8 mouse cellular contexts compared by ENCODE assay signal in genomic region chr2:92058469-92058868, GRCm38 (mm10). TPM values are rescaled to one million over a fixed set of nuclear protein-coding genes. Genes with fewer than 3 reads are reported as not detected.
DNase-seq lines count a peak whose midpoint lies in the region; ATAC-seq and TF ChIP-seq lines count a peak whose summit lies in the region.

No protein-coding gene starts in this region.

- peak overlapping the region; percentile 44; the same call in 1 of the 2 replicates for H3K27ac ChIP-seq in MEL (ENCODE audit: control insufficient read depth, low read depth, low read length)
- peak overlapping the region; percentile 93 for H3K27ac ChIP-seq in cerebellum, adult 2 months (ENCODE audit: insufficient read depth, low read length)
- no peak overlapping the region for H3K27ac ChIP-seq in lung, embryonic 14.5 days (ENCODE audit: low read depth)

- H3K9ac ChIP-seq in MEL (ENCODE audit: control insufficient read depth, low read depth, low read length, poor library complexity, severe bottlenecking), result peak overlapping the region; percentile 90
- H3K9ac ChIP-seq in lung, embryonic 14.5 days, result peak overlapping the region; percentile 49

- peak; percentile 90 for DNase-seq in MEL (ENCODE audit: low read depth, low spot score)
- peak; percentile 97 to 99 for DNase-seq in cerebellum, adult 2 months
- peak; percentile 90 for DNase-seq in forelimb bud, embryonic 11.5 days (ENCODE audit: low read depth, low spot score)
- peak; percentile 88 to 95 for DNase-seq in layer of hippocampus, adult 8-10 months (ENCODE audit: low spot score in 2 of 2)
- peak; percentile 96 for DNase-seq in lung, embryonic 14.5 days
- DNase-seq in testis, postnatal 14 days (ENCODE audit: low spot score), result peak; percentile 89

- WGBS in cerebellum, adult 2 months, result 1% methylated on average over 29 of the region's 29 CpGs
- under 1% methylated on average over 29 of the region's 29 CpGs for WGBS in lung, embryonic 14.5 days

- peak overlapping the region; percentile 99 for H3K4me2 ChIP-seq in lung, embryonic 14.5 days

- peaks cover 3 to 23% of the 10 kb centered on the region in 2 experiments; a peak in 3 of 4 replicates for H3K4me1 ChIP-seq in MEL (ENCODE audit: control insufficient read depth in 1 of 2, insufficient read depth in 2 of 2, low read length in 2 of 2)
- no peaks in the 10 kb centered on the region for H3K4me1 ChIP-seq in cerebellum, adult 2 months (ENCODE audit: control insufficient read depth, insufficient read depth, low read length)
- H3K4me1 ChIP-seq in lung, embryonic 14.5 days (ENCODE audit: insufficient read depth), result peaks cover 15% of the 10 kb centered on the region

- peak; percentile 78 to 96 (median 93) for TF ChIP-seq CTCF in MEL (IDR thresholded peaks at IDR 0.05 in 2 of 3, conservative IDR thresholded peaks at IDR 0.05 in 1 of 3; ENCODE audit: control insufficient read depth in 1 of 3, insufficient read depth in 1 of 3, low read depth in 2 of 3, low read length in 3 of 3, poor library complexity in 1 of 3, severe bottlenecking in 1 of 3)
- TF ChIP-seq CTCF in cerebellum, adult 2 months (IDR thresholded peaks at IDR 0.05; ENCODE audit: borderline replicate concordance, insufficient read depth, low read depth, low read length), result peak; percentile 85
- peak; percentile 97 for TF ChIP-seq CTCF in lung, embryonic 14.5 days (IDR thresholded peaks at IDR 0.05; ENCODE audit: low read depth)

- TF ChIP-seq POLR2A in MEL (IDR thresholded peaks at IDR 0.05; ENCODE audit: control insufficient read depth in 1 of 2, insufficient read depth in 1 of 2, low read depth in 1 of 2, low read length in 2 of 2, poor library complexity in 1 of 2), result peak in 1 of 2 experiments; percentile 62; a peak in 1 of 4 replicates
- TF ChIP-seq POLR2A in cerebellum, adult 2 months (IDR thresholded peaks at IDR 0.05; ENCODE audit: borderline replicate concordance, insufficient read depth, low read length), result peak; percentile 86; the same call in 1 of the 2 replicates

- H3K9me3 ChIP-seq in MEL (replicated peaks; ENCODE audit: insufficient read depth, low read length), result no peaks in the 10 kb centered on the region
- H3K9me3 ChIP-seq in lung, embryonic 14.5 days (ENCODE audit: low read depth, low read length), result no peaks in the 10 kb centered on the region

- peaks cover 5% of the 10 kb centered on the region; the same call in 1 of the 2 replicates for H3K79me2 ChIP-seq in MEL (ENCODE audit: control insufficient read depth, insufficient read depth, low read length, poor library complexity)

- peaks cover 0 to 3% of the 10 kb centered on the region in 2 experiments; a peak in 3 of 4 replicates for H3K27me3 ChIP-seq in MEL (ENCODE audit: control insufficient read depth in 1 of 2, insufficient read depth in 2 of 2, low read length in 2 of 2)
- H3K27me3 ChIP-seq in cerebellum, adult 2 months (ENCODE audit: control insufficient read depth, insufficient read depth, low read length), result no peaks in the 10 kb centered on the region
- peaks cover 32% of the 10 kb centered on the region for H3K27me3 ChIP-seq in lung, embryonic 14.5 days (ENCODE audit: insufficient read depth, low read length)

- TF ChIP-seq EP300 in MEL (IDR thresholded peaks at IDR 0.05; ENCODE audit: low read depth in 1 of 2, low read length in 2 of 2), result no peak

- peak overlapping the region; percentile 74 to 94 for H3K4me3 ChIP-seq in MEL (ENCODE audit: control insufficient read depth in 1 of 2, insufficient read depth in 1 of 2, low read depth in 2 of 2, low read length in 2 of 2)
- H3K4me3 ChIP-seq in cerebellum, adult 2 months (replicated peaks; ENCODE audit: insufficient read depth, low read depth, low read length), result peak overlapping the region; percentile 84
- peak overlapping the region; percentile 63 for H3K4me3 ChIP-seq in lung, embryonic 14.5 days (ENCODE audit: low read depth, low read length)

- ATAC-seq in hematopoietic stem cell, adult 5-6 weeks (replicated peaks in 1 of 2; ENCODE audit: insufficient read depth in 1 of 2, low FRiP score in 2 of 2, low TSS enrichment in 1 of 2, low read depth in 1 of 2, poor library complexity in 2 of 2, severe bottlenecking in 2 of 2), result peak; percentile 61 to 76
- ATAC-seq in lung, embryonic 14.5 days (ENCODE audit: insufficient read depth), result peak; percentile 38; the same call in 1 of the 2 replicates
- peak; percentile 77 for ATAC-seq in neutrophil, adult 5-6 weeks (ENCODE audit: extremely low read depth, insufficient number of reproducible peaks, low FRiP score, poor library complexity, severe bottlenecking)

- TF ChIP-seq RAD21 in MEL (IDR thresholded peaks at IDR 0.05; ENCODE audit: low read depth, low read length), result peak; percentile 86

- peaks cover 0 to 20% of the 10 kb centered on the region in 2 experiments; a peak in 2 of 4 replicates for H3K36me3 ChIP-seq in MEL (ENCODE audit: control insufficient read depth in 1 of 2, insufficient read depth in 2 of 2, low read length in 2 of 2)
- no peaks in the 10 kb centered on the region for H3K36me3 ChIP-seq in lung, embryonic 14.5 days (ENCODE audit: insufficient read depth)

TF ChIP-seq in MEL, 35 proteins besides CTCF, POLR2A, EP300 and RAD21:
- TF ChIP-seq CHD2 (IDR thresholded peaks at IDR 0.05; ENCODE audit: low read length), result no peak
- TF ChIP-seq ETS1 (IDR thresholded peaks at IDR 0.05; ENCODE audit: low read depth, low read length), result peak; percentile 27; the same call in 1 of the 2 replicates
- TF ChIP-seq POLR2AphosphoS2 (IDR thresholded peaks at IDR 0.05; ENCODE audit: low read length), result 0 out of 2 replicates have a peak, but pooled peaks have one; percentile 30
- TF ChIP-seq TCF12 (IDR thresholded peaks at IDR 0.05; ENCODE audit: low read depth, low read length), result peak; percentile 28; the same call in 1 of the 2 replicates
- TF ChIP-seq NELFE (IDR thresholded peaks at IDR 0.05; ENCODE audit: low read depth, low read length), result peak; percentile 57
- peak; percentile 84 for TF ChIP-seq SMC3 (IDR thresholded peaks at IDR 0.05; ENCODE audit: low read depth, low read length)
- peak; percentile 31 for TF ChIP-seq MAX (IDR thresholded peaks at IDR 0.05; ENCODE audit: low read length)
- TF ChIP-seq TBP (IDR thresholded peaks at IDR 0.05; ENCODE audit: low read depth, low read length), result peak; percentile 44; the same call in 1 of the 2 replicates
- no peak for TF ChIP-seq ZKSCAN1 (IDR thresholded peaks at IDR 0.05; ENCODE audit: low read depth, low read length)
- peak; percentile 26; the same call in 1 of the 2 replicates for TF ChIP-seq BHLHE40 (IDR thresholded peaks at IDR 0.05; ENCODE audit: borderline replicate concordance, low read depth, low read length)
- TF ChIP-seq MYC (IDR thresholded peaks at IDR 0.05; ENCODE audit: low read depth, low read length), result peak; percentile 53; the same call in 1 of the 2 replicates
- no peak; the same call in 1 of the 2 replicates for TF ChIP-seq KAT2A (conservative IDR thresholded peaks at IDR 0.05; ENCODE audit: low read depth, low read length)
- TF ChIP-seq MYB (IDR thresholded peaks at IDR 0.05; ENCODE audit: low read depth, low read length), result no peak
- no peak for TF ChIP-seq GABPA (IDR thresholded peaks at IDR 0.05; ENCODE audit: low read depth, low read length)
- TF ChIP-seq MXI1 (IDR thresholded peaks at IDR 0.05; ENCODE audit: low read depth, low read length), result peak; percentile 73
- TF ChIP-seq SIN3A (IDR thresholded peaks at IDR 0.05; ENCODE audit: low read length), result peak; percentile 66
- TF ChIP-seq MAZ (IDR thresholded peaks at IDR 0.05; ENCODE audit: low read depth, low read length), result peak; percentile 88; the same call in 1 of the 2 replicates
- TF ChIP-seq MAFK (IDR thresholded peaks at IDR 0.05; ENCODE audit: borderline replicate concordance, low read depth, low read length), result no peak
- 0 out of 2 replicates have a peak, but pooled peaks have one; percentile 36 for TF ChIP-seq ELF1 (IDR thresholded peaks at IDR 0.05; ENCODE audit: low read depth, low read length)
- TF ChIP-seq TAL1 (IDR thresholded peaks at IDR 0.05; ENCODE audit: low read length), result no peak
- peak; percentile 28; the same call in 1 of the 2 replicates for TF ChIP-seq NRF1 (IDR thresholded peaks at IDR 0.05; ENCODE audit: insufficient read depth, low read depth, low read length, poor library complexity, severe bottlenecking)
- 0 out of 2 replicates have a peak, but pooled peaks have one; percentile 54 for TF ChIP-seq HCFC1 (IDR thresholded peaks at IDR 0.05; ENCODE audit: low read depth, low read length)
- TF ChIP-seq RCOR1 (IDR thresholded peaks at IDR 0.05; ENCODE audit: low read depth, low read length), result 0 out of 2 replicates have a peak, but pooled peaks have one; percentile 21
- peak; percentile 78 for TF ChIP-seq ZC3H11A (IDR thresholded peaks at IDR 0.05; ENCODE audit: low read depth, low read length)

RNA-seq across cellular contexts. Expression of gene Creb3l1, which starts 34.2 kb away (rescaled TPM):
- total RNA-seq in MEL (2012; rRNA removed), result 0.12 and 0.16 TPM in 2 replicates
- 1 to 10 TPM in 1 of 2 experiments, not detected in 1; 9.1 TPM for polyA plus RNA-seq in MEL (2012; ENCODE audit: insufficient read depth in 1 of 2, insufficient read length in 2 of 2, low read depth in 1 of 2, low replicate concordance in 2 of 2, missing spikeins in 1 of 2)
- polyA plus RNA-seq in cerebellum, adult 2 months (2012; rRNA removed), result 1.3 and 1.7 TPM in 2 replicates
- not detected in 2 replicates for total RNA-seq in hematopoietic stem cell, adult 5-6 weeks (2017)
- 1 to 10 TPM; 2.5 to 2.8 (median 2.7) TPM for total RNA-seq in layer of hippocampus, adult 8-10 months (2022)
- 18.6 and 19.3 TPM in 2 replicates for polyA plus RNA-seq in lung, embryonic 14.5 days (2014; fragmentation: Nextera tagmentation; extraction: Ambion mirVana)
- 0.23 and 0.25 TPM in 2 replicates for total RNA-seq in neutrophil, adult 5-6 weeks (2017)

RNA-seq across cellular contexts. Expression of gene Phf21a, which starts 34.4 kb away (rescaled TPM):
- total RNA-seq in MEL (2012; rRNA removed), result 4.7 and 5.1 TPM in 2 replicates
- 100 to 1,000 TPM in 1 of 2 experiments, 10 to 100 TPM in 1; 15.6 to 245 TPM for polyA plus RNA-seq in MEL (2012; ENCODE audit: insufficient read depth in 1 of 2, insufficient read length in 2 of 2, low read depth in 1 of 2, low replicate concordance in 2 of 2, missing spikeins in 1 of 2)
- polyA plus RNA-seq in cerebellum, adult 2 months (2012; rRNA removed), result 60.4 and 73.1 TPM in 2 replicates
- 52.3 and 64.3 TPM in 2 replicates for total RNA-seq in hematopoietic stem cell, adult 5-6 weeks (2017)
- 100 to 1,000 TPM; 139 to 167 (median 156) TPM for total RNA-seq in layer of hippocampus, adult 8-10 months (2022)
- polyA plus RNA-seq in lung, embryonic 14.5 days (2014; fragmentation: Nextera tagmentation; extraction: Ambion mirVana), result 24.9 and 26.1 TPM in 2 replicates
- 213 and 241 TPM in 2 replicates for total RNA-seq in neutrophil, adult 5-6 weeks (2017)
